Mouse (Mus musculus) left cerebral cortex, adult 2 months (tissue): Measurements from ENCODE around the gene Tpsg1. TPM values are rescaled to one million over a fixed set of nuclear protein-coding genes. Genes with fewer than 3 reads are reported as not detected.
A peak's percentile ranks its signal among the peaks of the same experiment; 100 is the strongest.

Source experiments
- DNase-seq, 2 experiments: peaks; one replicate each; pipeline ENCODE4 v3.0.0; 2021 to 2022; ENCODE audit warnings: low spot score in 2 of 2, mixed read lengths in 1 of 2; ENCODE audit errors: extremely low spot score in 1 of 2
- H3K27ac ChIP-seq: fragments of 200-600 bp; 2 replicates; pipeline ENCODE4 v1.8.1; 2022
- H3K4me3 ChIP-seq: fragments of 200-600 bp; 2 replicates; pipeline ENCODE4 v1.8.1; 2022
- CTCF ChIP-seq: fragments of 200-600 bp; IDR thresholded peaks from 2 replicates; pipeline ENCODE4 v1.8.1; 2022; ENCODE audit warnings: antibody characterized with exemption, mild to moderate bottlenecking, moderate library complexity
- intact Hi-C: fragments of 180-260 bp; cut with DNase I; formaldehyde crosslinking; loops from one replicate; pipeline ENCODE4 v1.15.1; 2025
- long read RNA-seq, 2 experiments: library from polyadenylated mRNA; stranded (forward); transcript quantifications; one replicate each; pipeline ENCODE4 v2.0.0; 2021; ENCODE audit warnings: borderline mapping rate in 2 of 2
- total RNA-seq, 2 experiments: library from RNA; stranded (reverse); gene quantifications; 2 replicates each; pipeline ENCODE4 v1.2.3; 2021

Tpsg1 gene
- total RNA-seq, result not detected
- long read RNA-seq, experiment 1, result 0 reads
- long read RNA-seq, experiment 2, result 0 reads

DNA sequence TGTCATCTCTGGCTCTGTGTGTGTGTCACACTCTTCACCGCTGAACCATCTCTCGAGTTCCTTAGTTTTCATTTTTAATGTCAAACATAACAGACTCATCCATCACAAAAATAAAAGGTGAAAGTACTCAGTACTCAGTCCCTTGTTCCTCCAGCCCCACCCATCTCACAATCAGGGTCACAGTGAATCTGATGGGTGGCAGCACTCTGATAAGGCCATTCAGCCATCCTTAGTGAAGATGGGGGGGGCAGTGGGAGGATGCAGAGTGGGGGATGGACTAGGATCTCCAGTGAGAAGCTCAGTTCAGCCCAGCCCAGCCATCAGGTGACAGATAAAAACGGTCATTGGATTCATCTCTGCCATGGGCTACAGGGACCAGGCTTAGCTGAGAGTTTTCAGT, at the start of gene Tpsg1:
TSS of gene Tpsg1 (plus strand) at position 301 of the 400 bp plus-strand sequence.
- Histone ChIP-seq H3K27ac (no peak within 1 kb of the TSS), H3K4me3 (no peak within 1 kb of the TSS)
- intact Hi-C loops, result no loop called here
- no peak for TF ChIP-seq CTCF
- no peak for DNase-seq

GRCm38 (mm10) chr17:25320819-25321218, 48.3 kb upstream of the Tpsg1 start:
- no peak for TF ChIP-seq CTCF
- DNase-seq, result no peak
- intact Hi-C loops, result no loop called here
- no peak overlapping the region for H3K27ac ChIP-seq
- H3K4me3 ChIP-seq, result no peak overlapping the region

GRCm38 (mm10) chr17:25322930-25323329, 46.1 kb upstream of the Tpsg1 start:
- H3K4me3 ChIP-seq, result no peak overlapping the region
- no peak for DNase-seq
- intact Hi-C loops, result no loop called here
- TF ChIP-seq CTCF, result no peak
- no peak overlapping the region for H3K27ac ChIP-seq

DNA sequence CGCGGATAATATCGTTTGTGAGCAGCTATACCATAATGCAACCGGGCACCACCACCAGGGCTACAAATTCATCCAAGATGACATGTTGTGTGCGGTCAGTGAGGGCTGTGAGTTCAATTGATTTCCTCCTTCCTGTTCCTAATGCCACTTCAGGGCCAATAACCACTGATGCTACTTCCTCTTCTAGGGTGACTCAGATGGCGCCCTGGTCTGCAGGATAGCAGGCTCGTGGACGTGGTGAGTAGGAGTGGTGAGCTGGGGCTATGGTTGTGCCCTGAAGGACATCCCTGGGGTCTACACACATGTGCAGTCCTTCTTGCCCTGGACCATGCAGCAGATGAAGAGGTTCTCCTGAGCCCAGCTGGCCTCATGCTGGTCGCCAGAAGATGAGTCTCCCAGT, 36.8 kb upstream of the Tpsg1 start:
- DNase-seq, result no peak
- TF ChIP-seq CTCF, result no peak
- Histone ChIP-seq H3K27ac (no peak overlapping the region), H3K4me3 (no peak overlapping the region)
- intact Hi-C loops, result no loop called here

DNA sequence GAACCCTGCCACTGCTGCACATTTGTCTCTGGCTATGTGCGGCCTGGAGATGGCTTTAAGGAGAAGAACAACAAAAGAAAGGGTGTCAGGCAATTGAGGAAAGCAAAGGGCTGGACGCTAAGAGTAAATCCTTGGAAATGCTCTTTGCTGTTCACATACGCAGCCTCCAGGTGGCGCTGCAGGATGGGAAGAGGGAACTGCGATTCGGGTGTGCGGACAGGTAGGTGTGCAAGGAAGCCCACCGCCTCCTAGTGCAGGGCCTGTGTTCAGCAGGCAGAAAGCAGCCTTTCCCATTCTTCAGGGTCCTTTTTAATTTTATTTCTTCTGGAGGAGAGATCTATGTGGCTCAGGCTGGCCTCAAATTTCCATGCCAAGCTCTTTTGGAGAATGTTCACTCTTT, 35.1 kb upstream of the Tpsg1 start:
- no peak overlapping the region for H3K27ac ChIP-seq
- intact Hi-C loops, result loop anchor here (1.0 to 2.0 kb wide), 2 partner anchors 29 to 136 kb away; no protein-coding TSS in a partner anchor
- peak; percentile 91 for TF ChIP-seq CTCF

GRCm38 (mm10) chr17:25338218-25338617, 30.9 kb upstream of the Tpsg1 start:
- no peak for TF ChIP-seq CTCF
- Histone ChIP-seq H3K27ac (no peak overlapping the region), H3K4me3 (no peak overlapping the region)
- intact Hi-C loops, result no loop called here
- no peak for DNase-seq

More for the DNA sequence above, 35.1 kb upstream of the Tpsg1 start:
- peak; percentile 44 to 76 for DNase-seq
- no peak overlapping the region for H3K4me3 ChIP-seq

DNA sequence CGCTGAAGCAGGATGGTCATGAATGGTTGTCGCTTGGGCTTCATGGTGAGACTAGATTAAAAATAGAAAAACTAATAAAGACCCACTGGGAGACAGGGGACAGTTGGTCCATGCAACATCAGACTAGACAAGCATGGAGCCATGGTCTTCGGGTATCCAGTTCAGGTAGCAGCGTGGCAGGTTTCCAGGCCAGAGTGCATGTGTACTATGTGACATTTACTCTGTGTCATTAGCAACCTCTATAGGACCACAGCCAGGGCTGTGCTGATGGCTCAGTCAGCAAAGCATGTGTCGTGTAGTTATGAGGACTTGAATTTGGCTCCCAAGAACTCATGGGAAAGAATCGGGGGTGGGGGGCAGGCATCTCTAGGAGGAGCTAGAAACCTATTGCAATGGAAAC, 29.1 kb upstream of the Tpsg1 start:
- DNase-seq, result no peak
- intact Hi-C loops, result no loop called here
- Histone ChIP-seq H3K27ac (no peak overlapping the region), H3K4me3 (no peak overlapping the region)
- no peak for TF ChIP-seq CTCF

DNA sequence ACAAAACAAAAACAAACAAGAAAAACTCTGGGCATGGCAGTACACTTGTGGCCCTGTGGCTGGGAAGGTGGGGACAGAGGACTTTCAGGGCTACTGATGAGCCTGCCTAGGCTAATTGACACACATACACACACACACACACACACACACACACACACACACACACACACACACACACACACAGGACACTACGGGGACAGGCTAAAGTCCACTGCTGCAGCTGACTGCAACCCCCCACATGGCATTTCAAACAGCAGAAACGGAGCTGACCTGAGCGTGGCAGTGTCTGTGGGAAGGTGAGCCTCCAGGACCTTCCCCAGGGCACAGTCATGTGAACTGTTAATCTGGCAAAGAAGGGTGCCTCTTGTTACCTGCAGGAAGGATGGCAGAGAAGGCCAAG, 27.6 kb upstream of the Tpsg1 start:
- intact Hi-C loops, result no loop called here

DNA sequence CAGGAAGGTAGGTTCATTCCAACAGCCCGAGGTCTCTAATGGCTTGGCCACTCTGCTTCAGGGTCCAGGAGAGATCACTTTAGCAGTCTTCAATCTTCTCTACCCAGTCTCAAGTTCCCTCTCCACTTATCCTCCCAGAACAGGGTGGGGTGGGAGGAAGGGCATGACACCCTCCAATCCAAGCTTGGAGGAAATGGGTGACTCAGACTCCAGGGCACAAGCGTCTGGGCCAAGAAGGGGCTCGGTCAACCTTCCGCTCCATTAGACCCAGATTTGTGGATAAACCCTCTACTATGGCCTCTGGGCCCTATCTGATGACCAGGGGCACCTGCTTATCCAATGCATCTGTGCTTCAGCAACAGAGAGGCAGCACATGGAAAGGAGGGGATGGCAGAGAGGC, 23.6 kb upstream of the Tpsg1 start, which contains the start of gene Tpsab1:
TSS of gene Tpsab1 (minus strand) at position 101 of the 400 bp plus-strand sequence.
- TF ChIP-seq CTCF, result no peak
- H3K27ac ChIP-seq, result no peak within 1 kb of the TSS
- intact Hi-C loops, result no loop called here
- H3K4me3 ChIP-seq, result no peak within 1 kb of the TSS
- DNase-seq, result no peak

More for the DNA sequence above, 27.6 kb upstream of the Tpsg1 start:
- Histone ChIP-seq H3K4me3 (no peak overlapping the region), H3K27ac (no peak overlapping the region)
- DNase-seq, result no peak
- TF ChIP-seq CTCF, result no peak

- DNase-seq, result no peak
- intact Hi-C loops, result no loop called here
- no peak for TF ChIP-seq CTCF
- no peak overlapping the region for H3K4me3 ChIP-seq
- H3K27ac ChIP-seq, result no peak overlapping the region
Measured at GRCm38 (mm10) chr17:25361291-25361690, 7.8 kb upstream of the Tpsg1 start.

DNA sequence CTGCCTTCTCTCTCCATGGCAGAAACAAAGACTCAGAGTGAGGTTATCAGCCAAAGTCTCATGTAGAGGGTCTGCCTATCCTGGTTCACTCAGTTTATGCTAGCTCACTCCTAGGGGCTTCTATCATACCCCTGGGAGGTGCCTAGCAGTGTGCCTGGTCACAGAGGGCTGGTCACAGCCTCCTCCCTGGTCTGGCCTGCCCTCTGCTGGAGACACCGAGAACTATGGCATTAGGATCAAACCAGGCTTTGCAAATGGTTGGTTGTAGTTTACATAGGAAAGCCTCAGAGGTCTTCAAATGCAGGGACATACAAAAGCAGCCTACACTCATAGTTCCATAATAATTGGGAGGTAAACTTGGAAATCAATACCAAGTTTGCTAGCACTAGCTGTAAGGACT, 5.3 kb upstream of the Tpsg1 start:
- intact Hi-C loops, result loop anchor here (2.0 kb wide), 2 partner anchors 29 to 75 kb away; no protein-coding TSS in a partner anchor
- Histone ChIP-seq H3K4me3 (no peak overlapping the region), H3K27ac (no peak overlapping the region)
- DNase-seq, result peak; percentile 41 to 72
- TF ChIP-seq CTCF, result peak; percentile 91

- no peak for TF ChIP-seq CTCF
- Histone ChIP-seq H3K4me3 (no peak within 1 kb of the TSS), H3K27ac (no peak within 1 kb of the TSS)
- no peak for DNase-seq
- intact Hi-C loops, result no loop called here
Measured at GRCm38 (mm10) chr17:25366005-25366404, 3.1 kb upstream of the Tpsg1 start, which contains the start of gene Tpsb2. TSS of gene Tpsb2 (plus strand) at chr17:25366305.

GRCm38 (mm10) chr17:25372491-25372890, 3.4 kb downstream of the Tpsg1 start:
- DNase-seq, result no peak
- H3K4me3 ChIP-seq, result no peak overlapping the region
- intact Hi-C loops, result no loop called here
- TF ChIP-seq CTCF, result no peak
- no peak overlapping the region for H3K27ac ChIP-seq
